Mouse (Mus musculus): ENCODE measurements around the gene Mtor.

Mtor gene

DNA sequence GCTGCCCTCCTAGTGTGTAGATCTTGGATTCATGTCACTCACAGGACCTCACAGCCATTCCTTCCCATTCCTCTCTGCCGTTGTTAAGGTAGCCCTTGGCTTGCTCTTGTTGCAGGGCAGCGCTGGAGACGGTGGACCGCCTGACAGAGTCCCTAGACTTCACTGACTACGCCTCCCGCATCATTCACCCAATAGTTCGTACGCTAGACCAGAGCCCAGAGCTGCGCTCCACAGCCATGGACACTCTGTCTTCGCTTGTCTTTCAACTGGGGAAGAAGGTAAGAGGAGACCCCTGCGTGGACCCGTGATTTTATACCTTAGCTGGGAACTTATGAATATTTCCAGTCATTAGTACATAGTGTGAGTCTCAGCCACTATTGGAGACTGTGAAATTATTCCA is 36.1 kb downstream of the Mtor start:
- DNase-seq (ENCODE audit: low read depth, low spot score): no peak

- DNase-seq (ENCODE audit: low read depth, low spot score): no peak
These were observed 39.4 kb downstream of the Mtor start for GRCm38 (mm10) chr4:148487841-148488240.

DNA sequence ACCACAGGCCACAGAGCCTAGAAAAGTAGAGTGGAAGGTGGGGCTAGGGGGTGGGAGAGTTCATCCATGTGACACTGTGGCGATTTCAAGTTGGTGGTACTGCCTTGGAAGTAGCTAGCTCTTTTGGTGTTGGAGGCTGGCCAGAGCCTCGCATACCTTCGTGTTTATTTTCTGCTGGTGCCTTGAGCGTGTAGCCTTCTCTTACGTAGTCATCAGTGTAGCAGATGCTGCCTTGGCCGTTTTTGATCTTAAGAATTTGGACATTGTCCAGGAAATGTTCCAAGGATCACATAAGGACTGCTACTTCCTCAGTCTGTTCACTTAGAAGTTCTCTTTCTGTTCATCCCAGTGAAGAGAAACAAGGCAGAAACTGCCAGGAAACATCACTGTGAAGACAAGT is 42.1 kb downstream of the Mtor start:
- no peak for DNase-seq (ENCODE audit: low read depth, low spot score)

DNA sequence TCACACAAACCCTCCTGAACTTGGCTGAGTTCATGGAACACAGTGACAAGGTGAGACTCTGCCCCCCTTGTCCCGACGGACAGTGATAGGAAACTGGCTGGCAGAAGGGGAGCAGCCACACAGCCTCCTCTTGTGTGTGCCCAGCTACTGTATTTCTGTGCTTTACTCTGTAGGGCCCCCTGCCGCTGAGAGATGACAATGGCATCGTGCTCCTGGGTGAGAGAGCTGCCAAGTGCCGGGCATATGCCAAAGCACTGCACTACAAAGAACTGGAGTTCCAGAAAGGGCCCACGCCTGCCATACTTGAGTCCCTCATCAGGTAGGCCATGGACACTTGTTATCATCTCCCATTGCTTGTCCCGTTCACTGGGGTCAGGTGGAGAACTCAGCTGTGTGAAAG is 43.0 kb downstream of the Mtor start:
- DNase-seq (ENCODE audit: low read depth, low spot score): no peak

GRCm38 (mm10) chr4:148495160-148495559 is 46.7 kb downstream of the Mtor start:
- no peak for DNase-seq (ENCODE audit: low read depth, low spot score)

DNA sequence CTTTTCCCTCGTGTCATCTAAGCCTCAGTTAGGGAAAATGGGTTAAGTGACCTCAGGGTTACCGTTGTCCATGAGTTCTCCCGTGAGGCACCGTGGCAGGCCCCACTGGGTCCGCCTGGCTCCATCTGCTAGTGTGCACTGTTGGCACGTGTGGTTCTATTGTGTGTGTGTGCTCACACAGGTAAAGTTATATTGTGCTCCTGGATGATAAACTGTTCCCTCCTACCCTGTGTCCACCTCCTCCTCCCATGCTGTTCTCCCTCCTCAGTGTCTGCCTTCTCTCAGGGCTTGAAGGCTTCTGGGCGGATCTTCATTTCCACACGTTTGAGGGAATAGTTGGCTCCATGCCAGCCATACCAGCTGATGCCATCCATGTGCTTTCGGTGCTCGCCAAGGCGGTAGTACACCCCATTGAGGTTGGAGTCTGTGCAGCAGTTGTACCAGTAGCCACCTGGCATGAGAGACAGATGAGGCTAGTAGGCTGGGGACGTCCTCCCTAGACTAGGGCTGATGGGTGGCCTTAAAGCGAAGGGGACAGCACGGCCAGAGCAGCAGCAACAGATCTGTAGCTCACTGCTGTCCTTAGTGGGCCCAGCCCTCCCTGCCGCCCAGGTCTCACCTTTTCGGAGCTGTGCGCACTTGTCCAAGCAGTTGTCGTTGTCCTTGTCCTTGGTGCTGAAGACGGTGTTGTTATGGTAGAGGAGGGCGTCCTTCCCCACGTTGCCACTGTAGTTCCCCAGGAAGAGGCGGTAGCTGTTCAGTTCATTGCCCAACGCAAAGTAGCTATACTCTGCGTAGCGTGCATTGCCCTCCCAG is 47.7 kb downstream of the Mtor start:
- DNase-seq (ENCODE audit: low read depth, low spot score): peak; percentile 21

- no peak for DNase-seq (ENCODE audit: low read depth, low spot score)
These were observed 52.0 kb downstream of the Mtor start, which contains the start of gene Angptl7 for GRCm38 (mm10) chr4:148500410-148500867. Angptl7 (minus strand) TSS chr4:148500460.

GRCm38 (mm10) chr4:148504497-148504959 is 56.1 kb downstream of the Mtor start:
- DNase-seq (ENCODE audit: low read depth, low spot score): peak; percentile 53

GRCm38 (mm10) chr4:148507585-148507984 is 59.2 kb downstream of the Mtor start:
- DNase-seq (ENCODE audit: low read depth, low spot score): peak; percentile 39

DNA sequence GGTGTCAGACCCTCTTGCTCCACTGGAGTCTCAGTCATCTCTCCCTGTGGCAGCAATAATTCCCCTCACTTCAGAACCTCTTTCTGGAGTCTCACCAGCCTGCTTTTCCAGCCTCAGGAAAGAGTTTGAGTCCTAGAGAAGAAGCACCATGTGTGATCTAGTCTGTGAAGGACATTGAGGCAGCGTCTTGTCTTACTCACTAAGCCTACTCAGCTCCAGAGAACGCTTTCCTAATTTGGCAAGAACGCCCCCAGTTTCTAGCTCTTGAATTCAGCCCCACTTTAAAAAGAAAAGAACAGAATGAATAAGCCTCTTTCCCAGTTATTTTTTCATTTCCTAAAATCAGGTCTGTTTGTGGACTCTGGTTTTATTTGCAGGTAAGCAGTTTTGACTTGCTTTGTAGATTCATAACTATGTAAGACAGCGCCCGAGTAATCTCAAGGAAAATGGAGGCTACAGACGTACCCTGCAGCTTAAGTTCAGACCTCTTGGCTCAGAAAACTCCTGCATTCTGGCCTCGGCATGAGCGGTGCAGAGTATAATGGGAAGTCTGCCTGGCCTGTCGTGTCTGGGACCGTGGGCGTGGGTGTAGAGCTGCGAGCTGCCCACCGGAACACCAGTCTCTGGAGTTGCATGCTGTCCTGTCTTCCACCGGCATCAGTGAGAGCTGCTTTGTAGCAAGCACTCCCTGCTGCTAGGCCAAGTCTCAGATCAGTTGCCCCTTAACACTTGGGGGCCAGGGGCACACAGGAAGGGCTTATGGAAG is 59.9 kb downstream of the Mtor start:
- DNase-seq (ENCODE audit: low read depth, low spot score): no peak

DNA sequence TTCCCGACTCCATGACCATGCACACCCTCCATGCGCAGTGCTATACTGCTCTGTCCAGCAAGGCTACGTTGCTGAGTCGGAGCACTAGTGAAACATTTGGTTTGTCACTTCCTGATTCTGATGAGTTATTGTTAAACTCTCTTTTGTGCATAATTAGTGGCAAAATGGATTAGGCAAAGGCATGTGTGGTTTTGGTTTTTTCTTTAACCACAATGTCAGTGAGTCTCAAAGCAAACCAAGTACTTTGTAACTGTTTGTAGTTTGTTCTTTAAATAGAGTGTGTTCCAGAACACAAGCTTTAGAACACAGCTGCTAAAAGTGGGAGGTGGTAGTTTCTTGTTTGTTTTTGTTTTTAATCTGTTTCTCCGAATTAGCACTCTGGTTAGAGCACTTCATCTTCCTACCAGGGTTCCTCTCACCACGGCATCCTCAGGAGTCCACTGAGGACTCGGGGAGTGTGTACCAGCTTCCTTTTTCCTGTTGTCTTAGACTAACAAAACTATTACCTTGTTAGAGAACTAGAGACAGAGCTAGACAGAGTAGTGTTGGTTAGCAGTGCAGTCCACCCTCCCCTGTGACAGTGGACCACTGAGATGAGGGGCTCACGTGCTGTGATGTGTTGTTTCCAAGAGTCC is 61.2 kb downstream of the Mtor start:
- DNase-seq (ENCODE audit: low read depth, low spot score): no peak

DNA sequence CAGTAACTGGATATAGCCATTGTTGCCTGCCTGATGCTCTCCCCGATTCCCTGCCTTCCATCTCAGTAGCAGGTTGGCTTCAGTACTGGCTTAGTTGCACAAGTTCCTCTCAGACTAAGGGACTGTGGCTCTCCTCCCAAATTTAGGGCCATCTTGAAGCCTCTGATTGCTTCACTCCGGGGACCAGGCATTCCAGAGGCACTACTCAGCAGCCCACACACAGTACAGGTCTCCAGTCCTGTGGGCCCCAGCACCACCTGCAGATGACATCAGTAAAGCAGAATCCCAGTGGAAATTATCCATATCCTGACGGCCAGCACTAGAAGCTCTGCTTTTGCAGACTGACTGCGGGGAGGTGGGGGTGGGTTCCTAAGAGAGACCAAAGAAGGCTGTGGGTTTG is 62.3 kb downstream of the Mtor start:
- no peak for DNase-seq (ENCODE audit: low read depth, low spot score)

- no peak for DNase-seq (ENCODE audit: low read depth, low spot score)
These were observed 62.9 kb downstream of the Mtor start for GRCm38 (mm10) chr4:148511334-148511733.

GRCm38 (mm10) chr4:148513021-148513559 is 64.7 kb downstream of the Mtor start:
- no peak for DNase-seq (ENCODE audit: low read depth, low spot score)

GRCm38 (mm10) chr4:148515313-148515712 is 66.9 kb downstream of the Mtor start:
- no peak for DNase-seq (ENCODE audit: low read depth, low spot score)

GRCm38 (mm10) chr4:148517809-148518208 is 69.4 kb downstream of the Mtor start:
- no peak for DNase-seq (ENCODE audit: low read depth, low spot score)

GRCm38 (mm10) chr4:148518235-148518795 is 69.9 kb downstream of the Mtor start:
- no peak for DNase-seq (ENCODE audit: low read depth, low spot score)

GRCm38 (mm10) chr4:148523538-148523937 is 75.1 kb downstream of the Mtor start:
- DNase-seq (ENCODE audit: low read depth, low spot score): peak; percentile 9

DNA sequence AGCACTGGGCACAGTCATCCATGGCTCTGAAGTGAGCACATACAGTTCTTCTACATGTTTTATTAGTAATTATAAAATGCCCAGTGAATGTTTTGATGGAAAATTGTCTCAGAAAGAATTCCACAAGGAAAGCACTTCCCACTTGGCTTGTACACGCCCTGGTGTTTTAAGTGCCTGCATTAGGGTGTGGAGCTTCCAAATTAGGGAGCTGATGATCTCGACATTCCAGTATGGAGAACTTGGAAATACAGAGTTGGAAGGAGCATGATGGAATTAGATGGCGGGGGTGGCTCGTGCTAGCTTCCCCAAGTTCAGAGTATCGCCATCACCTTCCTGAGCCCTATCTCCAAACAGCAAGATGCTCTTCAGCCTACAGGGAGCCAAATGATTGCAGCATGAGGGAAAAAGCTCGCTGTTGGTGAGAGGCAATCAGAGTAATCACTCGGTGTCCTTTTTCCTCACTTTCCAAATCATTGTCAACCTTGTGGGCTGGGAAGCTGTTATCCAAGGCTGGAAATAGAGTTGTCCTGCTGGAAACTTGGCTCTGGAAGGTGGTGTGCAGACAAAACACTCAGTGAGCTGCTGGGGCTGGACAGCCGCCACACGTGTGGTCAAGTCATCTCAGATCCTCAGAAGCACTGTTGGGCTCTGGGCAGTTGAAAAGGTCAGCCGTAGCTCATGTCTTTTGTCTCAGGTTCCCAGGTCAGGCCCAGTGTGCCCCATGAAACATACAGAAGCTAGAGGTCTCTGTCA is 78.9 kb downstream of the Mtor start:
- DNase-seq (ENCODE audit: low read depth, low spot score): no peak

GRCm38 (mm10) chr4:148530351-148530750 is 81.9 kb downstream of the Mtor start:
- no peak for DNase-seq (ENCODE audit: low read depth, low spot score)

- DNase-seq (ENCODE audit: low read depth, low spot score): no peak
These were observed 82.4 kb downstream of the Mtor start for GRCm38 (mm10) chr4:148530778-148531177.
